Mouse (Mus musculus): ENCODE measurements around the gene Lig1. TPM values are rescaled to one million over a fixed set of nuclear protein-coding genes. Genes with fewer than 3 reads are reported as not detected.

Gene Lig1
- polyA plus RNA-seq, 1 experiment from 2014 or later, result 62.0 TPM

DNA sequence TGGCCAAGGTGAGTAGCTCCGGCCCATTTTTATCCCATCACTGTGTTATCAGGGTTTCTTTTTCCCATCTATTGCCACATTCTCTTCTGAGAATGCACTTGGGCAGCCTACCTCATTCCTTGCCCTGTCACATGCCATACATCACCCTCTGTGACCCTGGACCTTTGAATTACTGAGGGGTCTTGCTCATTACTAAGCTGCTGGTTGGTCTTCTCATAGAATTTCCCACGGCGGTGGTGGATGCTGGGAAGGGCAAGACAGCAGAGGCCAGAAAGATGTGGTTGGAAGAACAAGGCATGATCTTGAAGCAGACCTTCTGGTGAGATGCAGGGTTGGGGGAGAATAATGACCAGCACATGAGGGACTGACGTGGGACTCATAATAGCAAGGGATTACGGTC, 21.7 kb downstream of the Lig1 start:
- Histone ChIP-seq H3K36me3 (ENCODE audit: control insufficient read depth, insufficient read depth, low read length) (peaks cover 92% of the 10 kb centered on the region), H3K27me3 (replicated peaks; ENCODE audit: control insufficient read depth, insufficient read depth, low read length) (no peaks in the 10 kb centered on the region), H3K9me3 (replicated peaks; ENCODE audit: control insufficient read depth, low read length) (no peaks in the 10 kb centered on the region), H3K9ac (ENCODE audit: low read length) (no peak overlapping the region), H3K4me3 (ENCODE audit: low read depth, low read length) (no peak overlapping the region), H3K27ac (ENCODE audit: low read depth, low read length) (no peak overlapping the region), H3K4me2 (ENCODE audit: low read length) (no peak overlapping the region), H3K4me1 (ENCODE audit: control insufficient read depth, insufficient read depth, low read length) (no peaks in the 10 kb centered on the region)
- ATAC-seq (no peak), DNase-seq (ENCODE audit: low spot score) (no peak)
- 98% methylated on average over 5 of the region's 5 CpGs for WGBS

DNA sequence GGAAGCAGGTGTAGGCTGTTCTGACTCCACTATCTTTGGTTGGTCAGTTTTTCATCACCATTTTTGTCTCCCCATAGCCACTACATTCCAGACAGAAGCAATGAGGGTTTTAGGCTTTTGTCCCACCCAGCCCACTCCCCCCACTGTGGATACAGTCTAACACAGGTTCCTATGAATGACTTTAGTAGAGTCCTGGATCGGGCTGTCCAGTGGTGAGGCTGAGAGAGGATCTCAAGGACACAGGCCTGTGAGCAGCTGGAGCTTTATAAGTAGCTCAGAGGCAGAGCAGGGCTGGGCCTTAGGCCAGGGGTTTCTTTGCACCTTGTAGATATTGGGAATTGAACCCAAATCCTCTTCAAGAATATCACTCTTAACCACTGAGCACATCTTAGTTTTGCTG, 24.6 kb downstream of the Lig1 start:
- Histone ChIP-seq H3K27ac (ENCODE audit: low read depth, low read length) (no peak overlapping the region), H3K4me2 (ENCODE audit: low read length) (no peak overlapping the region), H3K9ac (ENCODE audit: low read length) (no peak overlapping the region), H3K4me3 (ENCODE audit: low read depth, low read length) (no peak overlapping the region), H3K4me1 (ENCODE audit: control insufficient read depth, insufficient read depth, low read length) (no peaks in the 10 kb centered on the region), H3K9me3 (replicated peaks; ENCODE audit: control insufficient read depth, low read length) (no peaks in the 10 kb centered on the region), H3K36me3 (ENCODE audit: control insufficient read depth, insufficient read depth, low read length) (peaks cover 91% of the 10 kb centered on the region), H3K27me3 (replicated peaks; ENCODE audit: control insufficient read depth, insufficient read depth, low read length) (no peaks in the 10 kb centered on the region)
- ATAC-seq (no peak), DNase-seq (ENCODE audit: low spot score) (no peak)
- WGBS, result 90% methylated on average over 1 of the region's 1 CpGs

DNA sequence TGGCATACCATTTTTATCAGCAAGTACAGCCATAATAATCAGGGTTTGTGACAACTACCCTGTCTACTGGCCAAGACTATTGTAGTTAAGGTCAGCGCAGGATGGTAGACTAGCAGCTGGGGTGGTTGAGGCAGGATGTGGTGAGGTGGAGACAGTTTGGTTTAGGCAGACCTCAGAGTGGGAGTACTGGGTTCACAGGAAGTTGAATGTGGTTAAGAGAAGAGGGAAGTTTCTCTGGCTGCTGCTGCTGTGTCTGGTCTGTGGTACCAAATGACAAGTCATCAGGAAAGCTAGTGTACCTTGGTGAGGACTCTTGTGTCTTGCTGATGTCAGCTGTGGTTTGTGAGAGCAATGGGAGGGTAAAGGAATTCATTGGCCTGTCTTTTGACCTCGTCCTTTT, 25.7 kb downstream of the Lig1 start:
- H3K4me1 ChIP-seq (ENCODE audit: control insufficient read depth, insufficient read depth, low read length), result no peaks in the 10 kb centered on the region
- no peak overlapping the region for H3K27ac ChIP-seq (ENCODE audit: low read depth, low read length)
- no peak overlapping the region for H3K4me2 ChIP-seq (ENCODE audit: low read length)
- no peak for DNase-seq (ENCODE audit: low spot score)
- no peaks in the 10 kb centered on the region for H3K27me3 ChIP-seq (replicated peaks; ENCODE audit: control insufficient read depth, insufficient read depth, low read length)
- ATAC-seq, result no peak
- 87% methylated on average over 2 of the region's 2 CpGs for WGBS
- no peak overlapping the region for H3K9ac ChIP-seq (ENCODE audit: low read length)
- H3K36me3 ChIP-seq (ENCODE audit: control insufficient read depth, insufficient read depth, low read length), result peaks cover 91% of the 10 kb centered on the region
- no peak overlapping the region for H3K4me3 ChIP-seq (ENCODE audit: low read depth, low read length)
- no peaks in the 10 kb centered on the region for H3K9me3 ChIP-seq (replicated peaks; ENCODE audit: control insufficient read depth, low read length)

DNA sequence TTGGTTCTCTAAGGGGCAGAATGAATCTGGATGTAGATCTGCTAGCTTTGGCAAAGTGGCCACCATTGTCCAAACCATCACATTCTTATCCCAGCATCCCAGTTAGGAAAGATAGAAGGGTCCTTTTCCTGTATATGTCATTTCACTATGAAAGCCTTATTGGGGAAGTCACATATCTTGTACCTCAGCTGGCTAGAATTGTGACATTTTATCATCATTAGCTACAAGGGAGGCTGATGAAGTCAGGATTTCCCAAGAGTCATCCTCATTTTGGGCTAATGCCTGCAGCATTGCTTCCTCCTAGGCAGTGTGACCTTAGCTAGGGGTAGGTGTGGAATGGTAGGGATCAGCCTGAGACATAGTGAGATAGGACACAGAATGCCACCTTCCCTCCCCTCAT, 26.3 kb downstream of the Lig1 start:
- Histone ChIP-seq H3K9me3 (replicated peaks; ENCODE audit: control insufficient read depth, low read length) (no peaks in the 10 kb centered on the region), H3K9ac (ENCODE audit: low read length) (no peak overlapping the region), H3K36me3 (ENCODE audit: control insufficient read depth, insufficient read depth, low read length) (peaks cover 96% of the 10 kb centered on the region), H3K27ac (ENCODE audit: low read depth, low read length) (no peak overlapping the region), H3K27me3 (replicated peaks; ENCODE audit: control insufficient read depth, insufficient read depth, low read length) (no peaks in the 10 kb centered on the region), H3K4me2 (ENCODE audit: low read length) (no peak overlapping the region), H3K4me1 (ENCODE audit: control insufficient read depth, insufficient read depth, low read length) (no peaks in the 10 kb centered on the region), H3K4me3 (ENCODE audit: low read depth, low read length) (no peak overlapping the region)
- ATAC-seq (no peak), DNase-seq (ENCODE audit: low spot score) (no peak)

DNA sequence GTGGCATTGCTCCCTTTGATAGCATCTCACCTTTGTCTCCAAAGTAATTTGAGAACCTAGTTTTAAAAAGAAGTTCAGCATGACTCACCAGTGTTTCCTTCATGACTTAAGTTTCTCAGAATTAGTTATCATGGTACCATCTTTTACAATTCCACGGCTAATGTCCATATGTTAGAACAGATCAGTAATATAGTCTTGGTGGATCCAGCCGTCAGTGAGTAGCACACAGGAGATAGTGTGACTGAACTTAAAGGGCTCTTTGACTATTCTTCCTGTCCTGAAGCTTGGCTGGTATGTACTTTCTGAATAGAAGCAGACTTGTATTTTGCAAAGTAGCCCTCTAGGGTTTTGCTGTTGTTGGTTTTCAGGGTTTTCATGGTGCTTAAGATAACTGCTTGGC, 32.3 kb downstream of the Lig1 start:
- Histone ChIP-seq H3K36me3 (ENCODE audit: control insufficient read depth, insufficient read depth, low read length) (peaks cover 82% of the 10 kb centered on the region), H3K9ac (ENCODE audit: low read length) (no peak overlapping the region)
- ATAC-seq, result no peak

DNA sequence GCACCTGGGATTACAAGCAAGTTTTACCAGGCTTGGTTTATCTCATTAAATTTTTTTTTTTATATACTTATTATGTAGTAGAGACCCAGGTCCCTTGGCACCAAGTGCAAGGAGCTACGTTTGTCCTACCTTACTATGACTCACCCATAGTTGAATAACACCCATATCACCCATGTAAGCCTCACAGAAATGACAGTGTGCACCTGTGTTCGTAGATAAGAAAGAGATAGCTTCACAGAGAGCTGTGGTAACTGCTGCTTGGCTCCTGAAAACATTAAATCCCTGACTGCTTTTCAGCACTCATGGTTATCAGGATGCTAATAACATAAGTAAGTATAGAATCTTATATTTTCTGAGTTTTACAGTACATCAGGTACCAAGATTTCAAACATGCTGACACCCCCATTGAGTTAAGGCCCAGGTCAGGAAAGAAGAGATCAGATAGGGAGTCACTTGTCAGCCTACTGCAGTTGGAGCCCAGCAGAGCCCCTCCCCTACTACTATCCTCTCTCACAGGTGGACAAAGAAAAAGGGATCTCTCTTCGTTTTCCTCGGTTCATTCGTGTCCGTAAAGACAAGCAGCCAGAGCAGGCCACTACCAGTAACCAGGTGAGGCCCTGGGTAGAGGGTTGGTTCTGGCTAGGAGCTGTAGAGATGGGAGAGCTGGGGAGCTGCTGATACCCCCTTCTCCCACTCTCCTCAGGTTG, 33.6 kb downstream of the Lig1 start:
- Histone ChIP-seq H3K9me3 (replicated peaks; ENCODE audit: control insufficient read depth, low read length) (no peaks in the 10 kb centered on the region), H3K27ac (ENCODE audit: low read depth, low read length) (no peak overlapping the region), H3K4me1 (ENCODE audit: control insufficient read depth, insufficient read depth, low read length) (no peaks in the 10 kb centered on the region), H3K4me2 (ENCODE audit: low read length) (no peak overlapping the region), H3K4me3 (ENCODE audit: low read depth, low read length) (no peak overlapping the region), H3K9ac (ENCODE audit: low read length) (no peak overlapping the region), H3K27me3 (replicated peaks; ENCODE audit: control insufficient read depth, insufficient read depth, low read length) (no peaks in the 10 kb centered on the region), H3K36me3 (ENCODE audit: control insufficient read depth, insufficient read depth, low read length) (peaks cover 72% of the 10 kb centered on the region)
- DNase-seq (ENCODE audit: low spot score) (no peak), ATAC-seq (no peak)
- 97% methylated on average over 6 of the region's 6 CpGs for WGBS

More for the DNA sequence above, 32.3 kb downstream of the Lig1 start:
- H3K27me3 ChIP-seq (replicated peaks; ENCODE audit: control insufficient read depth, insufficient read depth, low read length), result no peaks in the 10 kb centered on the region
- no peaks in the 10 kb centered on the region for H3K4me1 ChIP-seq (ENCODE audit: control insufficient read depth, insufficient read depth, low read length)
- H3K27ac ChIP-seq (ENCODE audit: low read depth, low read length), result no peak overlapping the region
- H3K4me3 ChIP-seq (ENCODE audit: low read depth, low read length), result no peak overlapping the region
- 92% methylated on average over 2 of the region's 2 CpGs for WGBS
- DNase-seq (ENCODE audit: low spot score), result no peak
- no peaks in the 10 kb centered on the region for H3K9me3 ChIP-seq (replicated peaks; ENCODE audit: control insufficient read depth, low read length)
- no peak overlapping the region for H3K4me2 ChIP-seq (ENCODE audit: low read length)

DNA sequence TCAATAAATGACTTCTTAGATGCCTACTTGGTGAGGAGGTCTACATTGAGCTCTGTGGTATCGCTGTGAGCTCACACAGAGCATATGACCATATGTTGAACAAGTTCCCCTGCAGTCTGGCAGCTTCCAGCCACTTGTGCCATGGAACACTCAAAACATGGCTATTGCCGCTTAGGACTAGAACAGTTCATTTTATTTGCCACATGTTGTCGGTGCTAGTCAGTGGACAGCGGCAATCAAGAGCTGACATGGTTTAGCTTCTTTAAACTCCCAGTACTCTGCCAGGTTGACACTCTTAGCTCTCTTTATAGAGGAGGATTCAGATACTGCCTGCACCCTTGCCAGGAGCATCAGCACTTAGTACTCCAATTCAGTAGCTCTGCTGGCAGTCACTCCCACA, 34.3 kb downstream of the Lig1 start:
- Histone ChIP-seq H3K27me3 (replicated peaks; ENCODE audit: control insufficient read depth, insufficient read depth, low read length) (no peaks in the 10 kb centered on the region), H3K4me2 (ENCODE audit: low read length) (no peak overlapping the region), H3K9me3 (replicated peaks; ENCODE audit: control insufficient read depth, low read length) (no peaks in the 10 kb centered on the region), H3K36me3 (ENCODE audit: control insufficient read depth, insufficient read depth, low read length) (peaks cover 64% of the 10 kb centered on the region), H3K27ac (ENCODE audit: low read depth, low read length) (no peak overlapping the region), H3K9ac (ENCODE audit: low read length) (no peak overlapping the region), H3K4me3 (ENCODE audit: low read depth, low read length) (no peak overlapping the region), H3K4me1 (ENCODE audit: control insufficient read depth, insufficient read depth, low read length) (no peaks in the 10 kb centered on the region)
- 97% methylated on average over 4 of the region's 4 CpGs for WGBS
- DNase-seq (ENCODE audit: low spot score), result no peak
- no peak for ATAC-seq

DNA sequence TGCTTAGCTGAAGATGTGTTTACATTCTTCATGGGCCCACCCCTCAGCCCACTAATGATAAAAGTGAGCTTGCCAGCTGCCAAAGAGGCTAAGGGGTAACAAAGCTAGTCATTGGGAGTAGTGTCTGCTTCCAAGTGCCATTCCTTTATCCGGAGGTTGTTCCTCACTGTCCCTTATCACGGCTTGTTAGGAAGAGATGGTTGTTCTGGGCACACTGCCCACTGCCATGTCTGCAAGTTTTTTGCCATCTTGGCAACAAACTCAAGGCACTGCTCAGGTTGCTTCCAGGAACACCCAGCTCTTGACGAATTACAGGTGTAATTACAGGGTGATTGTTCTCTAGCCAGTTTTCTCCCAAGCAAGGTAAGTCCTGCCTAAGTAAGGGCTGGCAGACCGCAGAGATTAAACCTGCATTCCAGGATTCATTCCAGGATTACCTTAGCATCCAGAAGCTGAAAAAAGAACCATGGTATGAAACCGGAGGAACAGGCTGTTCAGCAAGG, 37.1 kb downstream of the Lig1 start:
- no peaks in the 10 kb centered on the region for H3K27me3 ChIP-seq (replicated peaks; ENCODE audit: control insufficient read depth, insufficient read depth, low read length)
- H3K4me3 ChIP-seq (ENCODE audit: low read depth, low read length), result no peak overlapping the region
- no peak overlapping the region for H3K27ac ChIP-seq (ENCODE audit: low read depth, low read length)
- peaks cover 37% of the 10 kb centered on the region for H3K36me3 ChIP-seq (ENCODE audit: control insufficient read depth, insufficient read depth, low read length)
- H3K9ac ChIP-seq (ENCODE audit: low read length), result no peak overlapping the region
- ATAC-seq, result no peak
- H3K4me2 ChIP-seq (ENCODE audit: low read length), result no peak overlapping the region
- DNase-seq (ENCODE audit: low spot score), result peak; percentile 9
- no peaks in the 10 kb centered on the region for H3K4me1 ChIP-seq (ENCODE audit: control insufficient read depth, insufficient read depth, low read length)
- WGBS, result 78% methylated on average over 5 of the region's 5 CpGs
- no peaks in the 10 kb centered on the region for H3K9me3 ChIP-seq (replicated peaks; ENCODE audit: control insufficient read depth, low read length)

DNA sequence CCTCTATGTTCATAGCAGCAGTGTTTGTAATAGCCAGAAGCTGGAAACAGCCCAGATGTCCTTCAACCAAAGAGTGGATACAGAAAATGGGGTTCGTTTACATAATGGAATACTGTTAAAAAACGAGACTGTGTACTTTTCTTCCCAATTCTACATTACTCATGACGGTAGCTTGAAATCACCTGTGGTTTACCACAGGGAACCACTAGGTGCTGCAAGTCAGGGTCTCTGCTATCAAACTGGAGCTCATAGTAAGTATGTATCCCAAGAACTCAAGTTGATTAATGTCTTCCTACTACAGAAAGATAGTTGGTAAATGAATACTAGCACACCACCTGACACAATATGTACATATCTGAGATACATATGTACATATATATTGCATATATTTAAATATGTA, 44.3 kb downstream of the Lig1 start:
- Histone ChIP-seq H3K4me1 (ENCODE audit: control insufficient read depth, insufficient read depth, low read length) (no peaks in the 10 kb centered on the region), H3K27me3 (replicated peaks; ENCODE audit: control insufficient read depth, insufficient read depth, low read length) (no peaks in the 10 kb centered on the region), H3K36me3 (ENCODE audit: control insufficient read depth, insufficient read depth, low read length) (no peaks in the 10 kb centered on the region), H3K9me3 (replicated peaks; ENCODE audit: control insufficient read depth, low read length) (no peaks in the 10 kb centered on the region), H3K27ac (ENCODE audit: low read depth, low read length) (no peak overlapping the region), H3K9ac (ENCODE audit: low read length) (no peak overlapping the region), H3K4me3 (ENCODE audit: low read depth, low read length) (no peak overlapping the region), H3K4me2 (ENCODE audit: low read length) (no peak overlapping the region)
- DNase-seq (ENCODE audit: low spot score), result no peak
- 88% methylated on average over 3 of the region's 3 CpGs for WGBS
- ATAC-seq, result no peak

Measured in forebrain, embryonic 14.5 days (tissue).